Mouse (Mus musculus) G1E (cell line): ENCODE results near the gene Gm49368.

ENCODE experiments used
- CTCF ChIP-seq: IDR thresholded peaks from 2 replicates; pipeline ENCODE4 v1.5.1; 2012; ENCODE audit warnings: low read depth, low read length, inconsistent platforms, mixed read lengths
- GATA1 ChIP-seq: IDR thresholded peaks from 2 replicates; pipeline ENCODE4 v1.6.1; 2012; ENCODE audit warnings: borderline replicate concordance, low read length, inconsistent platforms, mixed read lengths
- TAL1 ChIP-seq: conservative IDR thresholded peaks from 2 replicates; pipeline ENCODE4 v1.6.1; 2012; ENCODE audit warnings: low read depth, low read length, inconsistent platforms, mixed read lengths

GRCm38 (mm10) chr7:128133596-128133995 lies 71.1 kb downstream of the Gm49368 start:
- TF ChIP-seq CTCF (no peak), TAL1 (no peak), GATA1 (no peak)
